Mouse (Mus musculus) heart, embryonic 16.5 days (tissue): ENCODE measurements at regions not wholly inside any gene's neighbourhood (a gene's known extent, or its start where the extent isn't known, plus 50 kb on each side); places are given as distances from the start of the nearest gene placed in this dataset.

ENCODE experiments used
- ATAC-seq: fragments of 200-750 bp; cut with Nextera tagmentation; replicated peaks from 2 replicates; pipeline ENCODE4 v1.8.0; 2017; ENCODE audit warnings: moderate number of reproducible peaks; ENCODE audit not compliant: insufficient read depth, low FRiP score; ENCODE audit errors: extremely low read depth
- H3K27ac ChIP-seq: fragments of 300-500 bp; sonication (generic); 2 replicates; pipeline ENCODE4 v1.5.1; 2014; ENCODE audit warnings: mild to moderate bottlenecking, low read length, control low read depth, moderate library complexity
- H3K27me3 ChIP-seq: fragments of 300-500 bp; sonication (generic); 2 replicates; pipeline ENCODE4 v1.6.1; 2014; ENCODE audit warnings: low read length, mixed read lengths; ENCODE audit not compliant: control insufficient read depth, insufficient read depth
- H3K36me3 ChIP-seq: fragments of 300-500 bp; sonication (generic); 2 replicates; pipeline ENCODE4 v1.6.1; 2014; ENCODE audit not compliant: control insufficient read depth, insufficient read depth
- H3K4me1 ChIP-seq: fragments of 300-500 bp; sonication (generic); 2 replicates; pipeline ENCODE4 v1.6.1; 2014; ENCODE audit warnings: low read length, mixed read lengths; ENCODE audit not compliant: control insufficient read depth, insufficient read depth
- H3K4me2 ChIP-seq: fragments of 300-500 bp; sonication (generic); 2 replicates; pipeline ENCODE4 v1.6.1; 2014; ENCODE audit warnings: low read depth, mild to moderate bottlenecking, control low read depth, low read length
- H3K4me3 ChIP-seq: fragments of 300-500 bp; sonication (generic); 2 replicates; pipeline ENCODE4 v1.5.1; 2014; ENCODE audit warnings: mild to moderate bottlenecking, control low read depth, low read length
- H3K9ac ChIP-seq: fragments of 300-500 bp; sonication (generic); 2 replicates; pipeline ENCODE4 v1.6.1; 2014; ENCODE audit warnings: low read length, control low read depth
- H3K9me3 ChIP-seq: fragments of 300-500 bp; sonication (generic); replicated peaks from 2 replicates; pipeline ENCODE4 v1.6.1; 2016; ENCODE audit warnings: low read length; ENCODE audit not compliant: control insufficient read depth
- WGBS: fragments of 180-500 bp; shearing (Covaris S2); extraction: QIAGEN DNeasy Blood & Tissue Kit; methylation state at CpG from one replicate; pipeline ENCODE4 v1.1.7; 2014; 5-methylcytosine and 5-hydroxymethylcytosine counted together

DNA sequence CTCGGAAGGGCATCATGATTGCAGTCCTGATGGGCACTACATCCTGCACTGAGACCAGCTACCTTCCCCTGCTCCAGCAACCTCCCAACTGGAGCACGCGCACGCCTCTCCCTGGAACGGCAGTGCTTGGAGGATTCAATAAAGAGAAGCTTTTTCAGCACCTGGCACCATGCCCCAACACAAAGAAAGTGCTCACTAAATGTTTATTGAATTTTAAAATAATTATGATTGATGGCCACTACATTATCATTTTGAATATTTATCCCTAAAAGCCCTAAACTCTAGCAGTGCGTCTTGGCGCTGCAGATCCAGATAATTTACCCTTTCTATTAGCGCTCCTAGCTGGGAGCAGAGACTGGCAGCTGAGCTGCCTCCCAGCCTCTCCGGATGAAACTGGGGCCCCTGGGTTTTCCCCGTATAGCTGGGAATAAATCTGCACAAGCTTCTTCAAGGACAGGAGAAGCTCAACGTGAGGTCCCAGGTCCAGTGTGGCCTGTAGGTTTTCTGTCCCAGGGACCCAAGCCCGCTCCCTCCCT, 364.9 kb downstream of the Vrk1 start:
- 66% methylated on average over 12 of the region's 12 CpGs for WGBS
- H3K27ac ChIP-seq = no peak overlapping the region

GRCm38 (mm10) chr12:106375886-106376285, 365.9 kb downstream of the Vrk1 start:
- H3K9ac ChIP-seq = no peak overlapping the region
- no peak overlapping the region for H3K4me2 ChIP-seq
- no peaks in the 10 kb centered on the region for H3K36me3 ChIP-seq
- no peaks in the 10 kb centered on the region for H3K4me1 ChIP-seq
- H3K9me3 ChIP-seq = no peaks in the 10 kb centered on the region
- peaks cover 2% of the 10 kb centered on the region; the same call in 1 of the 2 replicates for H3K27me3 ChIP-seq
- no peak overlapping the region for H3K4me3 ChIP-seq
- WGBS = 84% methylated on average over 13 of the region's 13 CpGs
- no peak overlapping the region for H3K27ac ChIP-seq
- no peak for ATAC-seq

More for the DNA sequence above, 364.9 kb downstream of the Vrk1 start:
- no peak overlapping the region for H3K4me3 ChIP-seq
- H3K4me1 ChIP-seq = no peaks in the 10 kb centered on the region
- H3K36me3 ChIP-seq = no peaks in the 10 kb centered on the region
- H3K4me2 ChIP-seq = no peak overlapping the region
- no peaks in the 10 kb centered on the region for H3K9me3 ChIP-seq
- no peak overlapping the region for H3K9ac ChIP-seq
- H3K27me3 ChIP-seq = peaks cover 2% of the 10 kb centered on the region; the same call in 1 of the 2 replicates
- ATAC-seq = no peak

DNA sequence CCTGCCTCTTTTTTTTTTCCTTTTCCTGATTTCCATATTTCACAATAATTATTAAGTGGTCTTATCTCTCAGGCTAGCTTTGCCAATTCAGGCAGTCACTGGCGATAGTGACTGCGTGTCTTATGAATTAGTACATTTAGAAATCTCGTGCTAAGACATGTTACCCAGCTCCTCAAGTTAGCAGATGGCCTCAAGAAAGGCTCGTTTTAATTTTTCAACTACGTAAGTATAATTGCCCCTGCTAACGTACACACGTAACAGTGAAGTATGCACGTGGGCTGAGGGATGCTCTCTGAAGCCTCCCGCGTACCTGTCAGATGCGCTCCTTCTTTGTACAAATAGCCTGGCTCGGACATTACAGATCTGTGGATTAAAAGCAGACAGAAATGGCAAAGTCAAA, 366.8 kb downstream of the Vrk1 start:
- Histone ChIP-seq H3K27me3 (peaks cover 2% of the 10 kb centered on the region; the same call in 1 of the 2 replicates), H3K27ac (no peak overlapping the region), H3K4me2 (no peak overlapping the region), H3K36me3 (no peaks in the 10 kb centered on the region), H3K4me3 (no peak overlapping the region), H3K9ac (no peak overlapping the region), H3K4me1 (no peaks in the 10 kb centered on the region), H3K9me3 (no peaks in the 10 kb centered on the region)
- 81% methylated on average over 12 of the region's 12 CpGs for WGBS
- ATAC-seq = no peak

- H3K27me3 ChIP-seq = peaks cover 2% of the 10 kb centered on the region; the same call in 1 of the 2 replicates
- no peak overlapping the region for H3K4me2 ChIP-seq
- H3K4me1 ChIP-seq = no peaks in the 10 kb centered on the region
- no peak overlapping the region for H3K9ac ChIP-seq
- H3K4me3 ChIP-seq = no peak overlapping the region
- 91% methylated on average over 1 of the region's 1 CpGs for WGBS
- no peak for ATAC-seq
- no peaks in the 10 kb centered on the region for H3K36me3 ChIP-seq
- H3K9me3 ChIP-seq = no peaks in the 10 kb centered on the region
- no peak overlapping the region for H3K27ac ChIP-seq
These were observed 367.3 kb downstream of the Vrk1 start for GRCm38 (mm10) chr12:106377281-106377680.

DNA sequence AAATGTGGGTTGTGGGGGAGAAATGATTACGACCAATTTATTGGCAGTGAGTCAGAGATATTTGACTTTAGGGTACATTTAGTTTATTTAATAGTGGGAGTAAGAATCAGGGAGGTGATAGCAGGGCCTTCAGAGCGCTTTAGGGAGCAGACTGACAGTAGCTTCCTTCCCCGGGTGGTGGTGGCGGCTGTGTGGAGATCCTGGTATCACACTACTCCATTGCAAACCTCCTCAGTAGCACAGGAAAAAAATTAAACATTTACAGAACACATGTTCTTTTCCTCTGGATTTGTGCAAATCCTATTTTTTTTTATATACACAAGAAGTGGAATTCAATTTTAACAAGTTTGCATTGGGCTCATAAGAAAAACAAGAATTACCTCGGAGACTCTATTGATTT, 367.7 kb downstream of the Vrk1 start:
- H3K27me3 ChIP-seq = peaks cover 2% of the 10 kb centered on the region; the same call in 1 of the 2 replicates
- H3K36me3 ChIP-seq = no peaks in the 10 kb centered on the region
- H3K4me1 ChIP-seq = no peaks in the 10 kb centered on the region
- no peak for ATAC-seq
- H3K27ac ChIP-seq = no peak overlapping the region
- no peak overlapping the region for H3K9ac ChIP-seq
- no peak overlapping the region for H3K4me2 ChIP-seq
- no peak overlapping the region for H3K4me3 ChIP-seq
- 78% methylated on average over 5 of the region's 5 CpGs for WGBS
- H3K9me3 ChIP-seq = no peaks in the 10 kb centered on the region

- Histone ChIP-seq H3K4me1 (no peaks in the 10 kb centered on the region), H3K36me3 (no peaks in the 10 kb centered on the region), H3K27ac (no peak overlapping the region), H3K4me2 (peak overlapping the region; percentile 65), H3K9me3 (no peaks in the 10 kb centered on the region), H3K9ac (no peak overlapping the region), H3K27me3 (peaks cover 2% of the 10 kb centered on the region; the same call in 1 of the 2 replicates), H3K4me3 (peak overlapping the region; percentile 44)
- 26% methylated on average over 19 of the region's 19 CpGs for WGBS
- no peak for ATAC-seq
These were observed 368.5 kb downstream of the Vrk1 start for GRCm38 (mm10) chr12:106378303-106379075.

DNA sequence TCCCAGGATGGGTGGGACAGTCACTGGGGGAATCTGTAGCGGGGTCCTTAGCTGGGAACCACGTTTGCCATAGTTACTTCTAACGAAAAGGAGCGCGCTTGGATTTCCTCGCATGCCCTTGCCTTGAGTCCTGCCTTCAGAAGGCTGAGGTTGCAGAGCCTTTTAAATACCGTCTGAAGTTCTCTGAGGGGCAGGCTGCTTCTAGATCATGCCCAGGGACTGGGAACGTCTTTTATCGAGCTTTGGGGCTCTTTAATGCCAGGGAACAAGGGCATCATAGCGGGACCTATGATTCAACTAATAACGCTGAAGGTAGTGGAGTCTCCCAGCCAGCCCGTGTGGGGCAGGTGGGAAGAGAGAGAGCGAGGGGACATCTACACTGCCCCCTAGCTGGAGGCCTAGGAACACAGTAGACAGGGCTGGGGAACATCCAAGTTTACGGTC, 369.1 kb downstream of the Vrk1 start:
- H3K27me3 ChIP-seq = peaks cover 2% of the 10 kb centered on the region; the same call in 1 of the 2 replicates
- no peaks in the 10 kb centered on the region for H3K9me3 ChIP-seq
- no peak; the same call in 1 of the 2 replicates for ATAC-seq
- H3K9ac ChIP-seq = peak overlapping the region; percentile 50; the same call in 1 of the 2 replicates
- peak overlapping the region; percentile 65 for H3K4me2 ChIP-seq
- H3K27ac ChIP-seq = no peak overlapping the region
- no peaks in the 10 kb centered on the region for H3K36me3 ChIP-seq
- 2% methylated on average over 14 of the region's 14 CpGs for WGBS
- no peaks in the 10 kb centered on the region for H3K4me1 ChIP-seq
- H3K4me3 ChIP-seq = peak overlapping the region; percentile 44

DNA sequence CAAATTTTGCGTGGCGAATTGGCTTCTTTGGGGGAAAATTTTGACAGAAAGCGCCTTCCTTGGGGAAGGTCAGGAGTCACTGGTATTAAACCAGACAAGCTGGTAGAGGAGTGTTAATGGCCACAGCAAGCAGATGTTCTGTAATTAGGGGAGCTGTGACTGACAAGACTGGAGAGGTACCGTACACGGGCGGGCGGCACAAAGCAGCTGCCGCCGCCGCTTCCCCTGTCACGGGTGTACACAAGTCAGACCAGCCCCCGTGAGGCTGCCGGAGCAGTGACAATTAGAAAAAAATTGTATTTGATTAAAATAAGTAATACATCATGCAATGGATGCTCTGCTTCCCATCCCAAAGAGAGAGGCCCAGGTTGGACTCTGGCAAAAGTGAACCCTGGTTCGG, 369.8 kb downstream of the Vrk1 start:
- Histone ChIP-seq H3K9ac (no peak overlapping the region), H3K4me1 (no peaks in the 10 kb centered on the region), H3K36me3 (no peaks in the 10 kb centered on the region), H3K4me2 (no peak overlapping the region), H3K4me3 (no peak overlapping the region), H3K9me3 (no peaks in the 10 kb centered on the region), H3K27ac (no peak overlapping the region), H3K27me3 (peaks cover 2% of the 10 kb centered on the region; the same call in 1 of the 2 replicates)
- ATAC-seq = no peak
- WGBS = 67% methylated on average over 14 of the region's 14 CpGs

DNA sequence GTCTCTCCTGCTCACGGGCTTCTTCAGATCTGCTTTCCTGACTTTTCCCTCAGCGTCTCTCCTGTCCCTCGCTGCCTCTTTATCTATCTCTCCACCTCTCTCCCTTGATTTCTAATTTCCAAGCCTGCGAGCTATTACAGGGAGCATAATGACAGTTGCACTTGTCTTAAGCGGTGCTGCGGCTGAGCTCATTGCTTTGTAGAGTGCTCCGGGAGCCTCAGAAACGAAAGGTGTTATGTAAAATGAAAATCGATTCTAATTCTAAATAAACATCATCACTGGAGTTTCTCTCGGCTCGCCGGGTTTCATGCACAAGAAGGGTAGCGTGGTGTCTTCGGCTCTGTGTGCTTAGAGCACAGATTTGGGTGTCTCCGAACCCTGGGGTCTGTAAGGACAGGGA, 371.8 kb downstream of the Vrk1 start:
- ATAC-seq = no peak
- WGBS = 78% methylated on average over 15 of the region's 15 CpGs

More for the DNA sequence above, 371.8 kb downstream of the Vrk1 start:
- no peaks in the 10 kb centered on the region for H3K36me3 ChIP-seq
- H3K27me3 ChIP-seq = peaks cover 2% of the 10 kb centered on the region; the same call in 1 of the 2 replicates
- H3K4me3 ChIP-seq = no peak overlapping the region
- no peak overlapping the region for H3K4me2 ChIP-seq
- no peak overlapping the region for H3K9ac ChIP-seq
- no peaks in the 10 kb centered on the region for H3K9me3 ChIP-seq
- no peak overlapping the region for H3K27ac ChIP-seq
- no peaks in the 10 kb centered on the region for H3K4me1 ChIP-seq
